Mouse (Mus musculus) embryonic facial prominence, embryonic 10.5 days (tissue): ENCODE data around the gene Lrrc32. TPM values are rescaled to one million over a fixed set of nuclear protein-coding genes. Genes with fewer than 3 reads are reported as not detected.

Experiments
- DNase-seq: peaks from one replicate; pipeline ENCODE4 v3.0.0-alpha.2; 2017; ENCODE audit warnings: low spot score
- H3K27ac ChIP-seq: fragments of 300-500 bp; sonication (generic); replicated peaks from 2 replicates; pipeline ENCODE4 v1.5.1; 2016; ENCODE audit warnings: mild to moderate bottlenecking
- H3K27me3 ChIP-seq: fragments of 300-500 bp; sonication (generic); replicated peaks from 2 replicates; pipeline ENCODE4 v1.6.1; 2016; ENCODE audit warnings: low read depth, mild to moderate bottlenecking; ENCODE audit not compliant: poor library complexity, severe bottlenecking
- H3K36me3 ChIP-seq: fragments of 300-500 bp; sonication (generic); replicated peaks from 2 replicates; pipeline ENCODE4 v1.6.1; 2016; ENCODE audit warnings: mild to moderate bottlenecking, moderate library complexity
- H3K4me1 ChIP-seq: fragments of 300-500 bp; sonication (generic); 2 replicates; pipeline ENCODE4 v1.6.1; 2016
- H3K4me3 ChIP-seq: fragments of 300-500 bp; sonication (generic); 2 replicates; pipeline ENCODE4 v1.5.1; 2016; ENCODE audit warnings: mild to moderate bottlenecking, moderate library complexity
- H3K9me3 ChIP-seq: fragments of 300-500 bp; sonication (generic); 2 replicates; pipeline ENCODE4 v1.6.1; 2016; ENCODE audit warnings: mild to moderate bottlenecking
- WGBS: fragments of 180-500 bp; shearing (Covaris S2); methylation state at CpG from one replicate; pipeline ENCODE4 v1.1.7; 2016; 5-methylcytosine and 5-hydroxymethylcytosine counted together
- polyA plus RNA-seq: library from polyadenylated mRNA; unstranded; fragments of >200 nt; fragmentation: Nextera tagmentation; extraction: Ambion mirVana; gene quantifications from 2 replicates; pipeline ENCODE4 v1.2.1, GENCODE M21; 2016

Gene Lrrc32
- 3.6 and 3.7 TPM in 2 replicates for polyA plus RNA-seq

- Histone ChIP-seq H3K36me3 (no peaks in the 10 kb centered on the region), H3K9me3 (no peaks in the 10 kb centered on the region), H3K4me1 (peaks cover 33% of the 10 kb centered on the region), H3K4me3 (peak within 1 kb of the TSS; percentile 65), H3K27me3 (peaks cover 45% of the 10 kb centered on the region), H3K27ac (peak within 1 kb of the TSS; percentile 80)
- no peak for DNase-seq
- 57% methylated on average over 6 of the region's 6 CpGs for WGBS
Measured at GRCm38 (mm10) chr7:98489131-98489530, at the start of gene Lrrc32. Gene Lrrc32, plus strand, starts transcription at chr7:98489283.

- no peak for DNase-seq
- no peak within 1 kb of the TSS for H3K27ac ChIP-seq
- H3K27me3 ChIP-seq = no peaks in the 10 kb centered on the region
- H3K36me3 ChIP-seq = no peaks in the 10 kb centered on the region
- WGBS = 53% methylated on average over 10 of the region's 10 CpGs
- H3K9me3 ChIP-seq = no peaks in the 10 kb centered on the region
- no peak within 1 kb of the TSS for H3K4me3 ChIP-seq
- H3K4me1 ChIP-seq = no peaks in the 10 kb centered on the region
Measured at GRCm38 (mm10) chr7:98439956-98440466, 49.1 kb upstream of the Lrrc32 start, which contains the start of gene Gucy2d. Gene Gucy2d, plus strand, starts transcription at chr7:98440416.

GRCm38 (mm10) chr7:98446873-98447272 is 42.2 kb upstream of the Lrrc32 start:
- Histone ChIP-seq H3K27ac (no peak overlapping the region), H3K9me3 (no peaks in the 10 kb centered on the region), H3K36me3 (no peaks in the 10 kb centered on the region), H3K4me3 (no peak overlapping the region), H3K27me3 (no peaks in the 10 kb centered on the region), H3K4me1 (no peaks in the 10 kb centered on the region)
- no peak for DNase-seq
- WGBS = 83% methylated on average over 3 of the region's 3 CpGs

- Histone ChIP-seq H3K27ac (no peak overlapping the region), H3K9me3 (no peaks in the 10 kb centered on the region), H3K4me1 (no peaks in the 10 kb centered on the region), H3K4me3 (no peak overlapping the region), H3K36me3 (no peaks in the 10 kb centered on the region), H3K27me3 (no peaks in the 10 kb centered on the region)
- WGBS = 64% methylated on average over 11 of the region's 11 CpGs
- DNase-seq = no peak
Measured at GRCm38 (mm10) chr7:98447585-98448308, 41.3 kb upstream of the Lrrc32 start.

GRCm38 (mm10) chr7:98448309-98448630 is 40.8 kb upstream of the Lrrc32 start:
- Histone ChIP-seq H3K27ac (no peak overlapping the region), H3K36me3 (no peaks in the 10 kb centered on the region), H3K4me1 (no peaks in the 10 kb centered on the region), H3K27me3 (no peaks in the 10 kb centered on the region), H3K9me3 (no peaks in the 10 kb centered on the region), H3K4me3 (no peak overlapping the region)
- WGBS = 89% methylated on average over 5 of the region's 5 CpGs
- DNase-seq = no peak

GRCm38 (mm10) chr7:98449696-98450095 is 39.4 kb upstream of the Lrrc32 start:
- H3K36me3 ChIP-seq = no peaks in the 10 kb centered on the region
- DNase-seq = no peak
- WGBS = 84% methylated on average over 9 of the region's 9 CpGs
- H3K27ac ChIP-seq = no peak overlapping the region
- no peaks in the 10 kb centered on the region for H3K9me3 ChIP-seq
- peaks cover 7% of the 10 kb centered on the region for H3K4me1 ChIP-seq
- H3K27me3 ChIP-seq = no peaks in the 10 kb centered on the region
- no peak overlapping the region for H3K4me3 ChIP-seq

- DNase-seq = no peak
- Histone ChIP-seq H3K4me3 (no peak overlapping the region), H3K4me1 (peaks cover 14% of the 10 kb centered on the region), H3K36me3 (no peaks in the 10 kb centered on the region), H3K27me3 (no peaks in the 10 kb centered on the region), H3K9me3 (no peaks in the 10 kb centered on the region), H3K27ac (0 out of 2 replicates have a peak overlapping the region, but pooled peaks have one; percentile 2)
- WGBS = 71% methylated on average over 10 of the region's 10 CpGs
Measured at GRCm38 (mm10) chr7:98454397-98455120, 34.5 kb upstream of the Lrrc32 start.

GRCm38 (mm10) chr7:98460319-98460718 is 28.8 kb upstream of the Lrrc32 start:
- Histone ChIP-seq H3K36me3 (no peaks in the 10 kb centered on the region), H3K27me3 (no peaks in the 10 kb centered on the region), H3K27ac (0 out of 2 replicates have a peak overlapping the region, but pooled peaks have one; percentile 19), H3K4me1 (peaks cover 8% of the 10 kb centered on the region), H3K4me3 (no peak overlapping the region), H3K9me3 (no peaks in the 10 kb centered on the region)
- 72% methylated on average over 7 of the region's 7 CpGs for WGBS
- DNase-seq = no peak

- H3K27ac ChIP-seq = 0 out of 2 replicates have a peak overlapping the region, but pooled peaks have one; percentile 40
- H3K27me3 ChIP-seq = no peaks in the 10 kb centered on the region
- 66% methylated on average over 3 of the region's 3 CpGs for WGBS
Measured at GRCm38 (mm10) chr7:98469089-98469488, 20.0 kb upstream of the Lrrc32 start.

GRCm38 (mm10) chr7:98472529-98472928 is 16.6 kb upstream of the Lrrc32 start:
- no peak overlapping the region for H3K4me3 ChIP-seq
- 83% methylated on average over 2 of the region's 2 CpGs for WGBS
- H3K4me1 ChIP-seq = peaks cover 21% of the 10 kb centered on the region
- DNase-seq = no peak
- H3K36me3 ChIP-seq = no peaks in the 10 kb centered on the region
- no peaks in the 10 kb centered on the region for H3K9me3 ChIP-seq
- H3K27me3 ChIP-seq = no peaks in the 10 kb centered on the region
- H3K27ac ChIP-seq = no peak overlapping the region

More at GRCm38 (mm10) chr7:98469089-98469488, 20.0 kb upstream of the Lrrc32 start:
- DNase-seq = no peak
- Histone ChIP-seq H3K4me1 (peaks cover 18% of the 10 kb centered on the region), H3K9me3 (no peaks in the 10 kb centered on the region), H3K36me3 (no peaks in the 10 kb centered on the region), H3K4me3 (no peak overlapping the region)

- H3K27ac ChIP-seq = no peak overlapping the region
- 72% methylated on average over 1 of the region's 1 CpGs for WGBS
- no peak for DNase-seq
- H3K4me3 ChIP-seq = no peak overlapping the region
- peaks cover 11% of the 10 kb centered on the region for H3K4me1 ChIP-seq
- no peaks in the 10 kb centered on the region for H3K9me3 ChIP-seq
- no peaks in the 10 kb centered on the region for H3K27me3 ChIP-seq
- no peaks in the 10 kb centered on the region for H3K36me3 ChIP-seq
Measured at GRCm38 (mm10) chr7:98474558-98474957, 14.5 kb upstream of the Lrrc32 start.

GRCm38 (mm10) chr7:98477153-98477552 is 11.9 kb upstream of the Lrrc32 start:
- Histone ChIP-seq H3K9me3 (no peaks in the 10 kb centered on the region), H3K27ac (no peak overlapping the region), H3K36me3 (no peaks in the 10 kb centered on the region), H3K4me3 (no peak overlapping the region), H3K4me1 (peaks cover 11% of the 10 kb centered on the region; the same call in 1 of the 2 replicates), H3K27me3 (peaks cover 5% of the 10 kb centered on the region; the same call in 1 of the 2 replicates)
- no peak for DNase-seq
- WGBS = 91% methylated on average over 4 of the region's 4 CpGs
